Mouse (Mus musculus) large intestine, adult 2 months (tissue): ENCODE results near the gene Eif3l. TPM values are rescaled to one million over a fixed set of nuclear protein-coding genes. Genes with fewer than 3 reads are reported as not detected.

Experiments
- DNase-seq: peaks from one replicate; pipeline ENCODE4 v3.0.0-alpha.2; 2012; ENCODE audit warnings: low read depth, low spot score
- WGBS: fragments of 180-500 bp; shearing (Covaris S2); methylation state at CpG from one replicate; pipeline ENCODE4 v1.1.7; 2018; 5-methylcytosine and 5-hydroxymethylcytosine counted together
- polyA plus RNA-seq: library from polyadenylated mRNA; depleted of rRNA; stranded (reverse); fragments of >200 nt; gene quantifications from 2 replicates; pipeline ENCODE4 v1.2.3, GENCODE M21; 2012; rRNA removed

The Eif3l gene
- polyA plus RNA-seq, 1 experiment, result 135 TPM

- DNase-seq, result no peak
- under 1% methylated on average over 7 of the region's 7 CpGs for WGBS
These were observed 66.6 kb downstream of the Eif3l start for GRCm38 (mm10) chr15:79141566-79141917.

GRCm38 (mm10) chr15:79143316-79143715 lies 68.3 kb downstream of the Eif3l start:
- 79% methylated on average over 12 of the region's 12 CpGs for WGBS
- DNase-seq, result no peak

Other genes with a start within 250 kb of the Eif3l start
- gene Cdc42ep1, start 232.6 kb upstream of the Eif3l start, polyA plus RNA-seq, result 21.1 and 25.7 TPM in 2 replicates
- 4,393 and 4,778 TPM in 2 replicates for gene Lgals2, start 219.7 kb upstream of the Eif3l start, polyA plus RNA-seq
- gene Gga1, start 198.0 kb upstream of the Eif3l start, polyA plus RNA-seq, result 62.7 and 72.9 TPM in 2 replicates
- 0.11 and 0.14 TPM in 2 replicates for gene Gm49510, start 175.5 kb upstream of the Eif3l start, polyA plus RNA-seq
- 24.7 and 35.2 TPM in 2 replicates for gene Sh3bp1, start 175.4 kb upstream of the Eif3l start, polyA plus RNA-seq
- 3.6 and 4.0 TPM in 2 replicates for gene Pdxp, start 161.3 kb upstream of the Eif3l start, polyA plus RNA-seq
- gene Lgals1, start 148.5 kb upstream of the Eif3l start, polyA plus RNA-seq, result 233 and 310 TPM in 2 replicates
- gene Nol12, start 140.2 kb upstream of the Eif3l start, polyA plus RNA-seq, result 18.9 and 19.6 TPM in 2 replicates
- gene Triobp, start 127.5 kb upstream of the Eif3l start, polyA plus RNA-seq, result 45.2 and 70.2 TPM in 2 replicates
- 96.0 and 140 TPM in 2 replicates for gene H1f0, start 46.7 kb upstream of the Eif3l start, polyA plus RNA-seq
- gene Galr3, start 33.3 kb upstream of the Eif3l start, polyA plus RNA-seq, result 0.33 and 1.0 TPM in 2 replicates
- gene Ankrd54, start 12.3 kb upstream of the Eif3l start, polyA plus RNA-seq, result 50.8 and 60.9 TPM in 2 replicates
- gene Micall1, start 33.7 kb downstream of the Eif3l start, polyA plus RNA-seq, result 9.4 and 15.0 TPM in 2 replicates
- gene Polr2f, start 65.8 kb downstream of the Eif3l start, polyA plus RNA-seq, result 49.3 and 57.5 TPM in 2 replicates
- gene 1700088E04Rik, start 66.1 kb downstream of the Eif3l start, polyA plus RNA-seq, result 1.6 and 2.1 TPM in 2 replicates
- 2.4 TPM in 2 replicates for gene Sox10, start 90.1 kb downstream of the Eif3l start, polyA plus RNA-seq
- gene Pick1, start 154.0 kb downstream of the Eif3l start, polyA plus RNA-seq, result 36.1 and 40.1 TPM in 2 replicates
- 0.12 TPM in 2 replicates for gene Gm49486, start 154.2 kb downstream of the Eif3l start, polyA plus RNA-seq
- gene Slc16a8, start 179.6 kb downstream of the Eif3l start, polyA plus RNA-seq, result 0.74 and 0.80 TPM in 2 replicates
- gene Baiap2l2, start 210.4 kb downstream of the Eif3l start, polyA plus RNA-seq, result 223 and 289 TPM in 2 replicates